Mouse (Mus musculus): ENCODE measurements around the gene Pcbp1. TPM values are rescaled to one million over a fixed set of nuclear protein-coding genes. Genes with fewer than 3 reads are reported as not detected.

Pcbp1 gene
- polyA plus RNA-seq, 1 experiment from 2014 or later = 255 TPM

GRCm38 (mm10) chr6:86506309-86506708, 19.8 kb downstream of the Pcbp1 start:
- no peak overlapping the region for H3K27ac ChIP-seq (replicated peaks)
- no peak overlapping the region for H3K9ac ChIP-seq
- H3K4me2 ChIP-seq = no peak overlapping the region
- no peak overlapping the region for H3K4me3 ChIP-seq (replicated peaks)
- WGBS (ENCODE audit: insufficient replicate concordance) = 82% methylated on average over 3 of the region's 3 CpGs
- peaks cover 20% of the 10 kb centered on the region for H3K4me1 ChIP-seq (replicated peaks)
- no peaks in the 10 kb centered on the region for H3K9me3 ChIP-seq (replicated peaks)
- H3K36me3 ChIP-seq (replicated peaks) = no peaks in the 10 kb centered on the region
- no peak for ATAC-seq (ENCODE audit: insufficient read depth)
- H3K27me3 ChIP-seq = no peaks in the 10 kb centered on the region

- 61% methylated on average over 7 of the region's 7 CpGs for WGBS (ENCODE audit: insufficient replicate concordance)
Observed at GRCm38 (mm10) chr6:86505671-86506070, 20.4 kb downstream of the Pcbp1 start.

GRCm38 (mm10) chr6:86503513-86503912, 22.6 kb downstream of the Pcbp1 start:
- WGBS (ENCODE audit: insufficient replicate concordance) = 57% methylated on average over 4 of the region's 4 CpGs
- H3K36me3 ChIP-seq (replicated peaks) = no peaks in the 10 kb centered on the region
- no peak overlapping the region for H3K4me2 ChIP-seq

More at GRCm38 (mm10) chr6:86505671-86506070, 20.4 kb downstream of the Pcbp1 start:
- ATAC-seq (ENCODE audit: insufficient read depth) = no peak
- peaks cover 20% of the 10 kb centered on the region for H3K4me1 ChIP-seq (replicated peaks)
- no peak overlapping the region for H3K4me2 ChIP-seq
- no peak overlapping the region for H3K27ac ChIP-seq (replicated peaks)
- H3K9ac ChIP-seq = no peak overlapping the region
- no peak overlapping the region for H3K4me3 ChIP-seq (replicated peaks)
- no peaks in the 10 kb centered on the region for H3K9me3 ChIP-seq (replicated peaks)
- no peaks in the 10 kb centered on the region for H3K27me3 ChIP-seq
- H3K36me3 ChIP-seq (replicated peaks) = no peaks in the 10 kb centered on the region

DNA sequence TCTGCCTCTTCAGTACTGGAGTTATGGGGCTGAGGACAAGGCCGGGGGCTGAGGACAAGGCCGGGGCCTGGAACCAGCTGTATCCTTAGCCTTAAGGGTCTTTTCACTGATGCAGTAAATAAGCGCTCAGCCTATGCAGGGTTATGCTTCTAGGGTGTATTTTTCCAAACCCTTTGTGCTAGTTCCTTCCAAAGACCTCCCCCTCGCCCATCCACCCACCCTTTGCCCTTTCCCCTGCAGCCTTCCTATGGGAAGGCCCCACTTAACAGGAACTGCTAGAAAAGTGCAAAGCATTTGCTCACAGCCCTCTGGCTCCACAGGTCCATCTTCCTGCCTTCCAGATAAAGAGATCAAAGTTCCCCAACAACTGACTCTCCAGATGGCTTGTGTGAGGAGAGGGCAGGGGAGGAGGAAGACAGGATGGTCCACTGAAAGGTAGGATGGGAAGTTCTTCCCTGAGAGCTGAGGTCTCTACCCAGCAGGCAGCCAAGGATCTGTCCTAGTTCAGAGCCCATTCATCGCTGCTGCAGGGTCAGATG, 26.5 kb downstream of the Pcbp1 start:
- WGBS (ENCODE audit: insufficient replicate concordance) = 56% methylated on average over 5 of the region's 5 CpGs
- H3K9ac ChIP-seq = no peak overlapping the region
- peak overlapping the region; percentile 45; the same call in 1 of the 2 replicates for H3K27ac ChIP-seq (replicated peaks)

More at GRCm38 (mm10) chr6:86503513-86503912, 22.6 kb downstream of the Pcbp1 start:
- Histone ChIP-seq H3K9ac (no peak overlapping the region), H3K27me3 (no peaks in the 10 kb centered on the region), H3K27ac (replicated peaks) (no peak overlapping the region), H3K4me3 (replicated peaks) (no peak overlapping the region), H3K4me1 (replicated peaks) (peaks cover 20% of the 10 kb centered on the region), H3K9me3 (replicated peaks) (no peaks in the 10 kb centered on the region)
- no peak for ATAC-seq (ENCODE audit: insufficient read depth)

GRCm38 (mm10) chr6:86497942-86498732, 28.0 kb downstream of the Pcbp1 start:
- WGBS (ENCODE audit: insufficient replicate concordance) = 55% methylated on average over 11 of the region's 11 CpGs
- peaks cover 43% of the 10 kb centered on the region for H3K4me1 ChIP-seq (replicated peaks)
- peak overlapping the region; percentile 48 for H3K27ac ChIP-seq (replicated peaks)
- no peak for ATAC-seq (ENCODE audit: insufficient read depth)
- H3K9ac ChIP-seq = no peak overlapping the region
- peak overlapping the region; percentile 52 for H3K4me2 ChIP-seq
- H3K36me3 ChIP-seq (replicated peaks) = no peaks in the 10 kb centered on the region
- H3K4me3 ChIP-seq (replicated peaks) = peak overlapping the region; percentile 44; the same call in 1 of the 2 replicates
- H3K27me3 ChIP-seq = no peaks in the 10 kb centered on the region
- no peaks in the 10 kb centered on the region for H3K9me3 ChIP-seq (replicated peaks)

More for the DNA sequence above, 26.5 kb downstream of the Pcbp1 start:
- Histone ChIP-seq H3K36me3 (replicated peaks) (no peaks in the 10 kb centered on the region), H3K4me2 (no peak overlapping the region; the same call in 1 of the 2 replicates), H3K27me3 (no peaks in the 10 kb centered on the region), H3K4me1 (replicated peaks) (peaks cover 31% of the 10 kb centered on the region), H3K4me3 (replicated peaks) (no peak overlapping the region), H3K9me3 (replicated peaks) (no peaks in the 10 kb centered on the region)
- no peak for ATAC-seq (ENCODE audit: insufficient read depth)

GRCm38 (mm10) chr6:86497071-86497815, 28.9 kb downstream of the Pcbp1 start:
- Histone ChIP-seq H3K9me3 (replicated peaks) (no peaks in the 10 kb centered on the region), H3K27ac (replicated peaks) (peak overlapping the region; percentile 48), H3K36me3 (replicated peaks) (no peaks in the 10 kb centered on the region), H3K27me3 (no peaks in the 10 kb centered on the region), H3K4me3 (replicated peaks) (peak overlapping the region; percentile 44), H3K9ac (peak overlapping the region; percentile 46; the same call in 1 of the 2 replicates), H3K4me1 (replicated peaks) (peaks cover 44% of the 10 kb centered on the region), H3K4me2 (peak overlapping the region; percentile 52)
- WGBS (ENCODE audit: insufficient replicate concordance) = 14% methylated on average over 13 of the region's 13 CpGs
- 0 out of 2 replicates have a peak, but pooled peaks have one; percentile 16 for ATAC-seq (ENCODE audit: insufficient read depth)

DNA sequence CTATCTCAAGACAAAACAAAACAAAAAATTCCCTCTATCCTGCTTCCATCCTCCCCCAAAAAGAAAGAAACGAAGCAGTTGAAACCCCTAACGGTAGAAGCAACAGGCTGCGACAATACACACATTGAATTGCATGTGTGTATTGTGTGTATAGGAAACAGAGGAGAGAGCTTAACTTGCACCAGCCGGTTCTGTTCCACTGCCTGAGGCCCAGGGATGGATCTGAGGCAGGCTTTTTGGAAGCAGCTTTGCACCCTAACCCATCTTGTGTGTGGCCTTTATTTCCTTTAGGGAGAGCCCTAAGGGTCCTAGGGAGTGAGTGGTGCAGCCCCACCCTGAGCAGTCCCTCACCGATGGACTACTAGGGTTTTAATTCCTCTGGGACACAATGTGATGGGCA, 29.5 kb downstream of the Pcbp1 start:
- no peak for ATAC-seq (ENCODE audit: insufficient read depth)
- WGBS (ENCODE audit: insufficient replicate concordance) = 53% methylated on average over 5 of the region's 5 CpGs
- no peaks in the 10 kb centered on the region for H3K9me3 ChIP-seq (replicated peaks)
- peak overlapping the region; percentile 48 for H3K27ac ChIP-seq (replicated peaks)
- peak overlapping the region; percentile 46; the same call in 1 of the 2 replicates for H3K9ac ChIP-seq
- no peaks in the 10 kb centered on the region for H3K36me3 ChIP-seq (replicated peaks)
- no peaks in the 10 kb centered on the region for H3K27me3 ChIP-seq
- H3K4me1 ChIP-seq (replicated peaks) = peaks cover 44% of the 10 kb centered on the region
- peak overlapping the region; percentile 52 for H3K4me2 ChIP-seq
- peak overlapping the region; percentile 44 for H3K4me3 ChIP-seq (replicated peaks)

DNA sequence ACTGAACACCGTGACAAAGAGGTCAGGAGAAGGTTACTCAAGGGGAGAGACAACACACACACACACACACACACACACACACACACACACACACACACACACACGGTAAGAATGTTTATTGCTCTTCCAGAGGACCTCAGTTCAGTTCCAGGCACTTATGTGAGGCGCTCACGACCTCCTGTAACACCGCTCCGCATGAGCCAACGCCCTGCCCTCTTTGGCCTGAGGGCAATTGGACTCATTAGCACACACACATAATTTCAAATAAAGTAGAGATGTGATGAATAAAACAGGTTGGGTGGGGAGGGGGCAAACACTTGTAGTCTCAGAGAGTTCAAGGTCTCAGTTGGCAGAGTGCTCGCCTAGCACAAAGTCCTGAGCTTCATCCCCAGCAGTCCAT, 30.0 kb downstream of the Pcbp1 start:
- ATAC-seq (ENCODE audit: insufficient read depth) = no peak
- H3K27ac ChIP-seq (replicated peaks) = 0 out of 2 replicates have a peak overlapping the region, but pooled peaks have one; percentile 48
- 80% methylated on average over 8 of the region's 8 CpGs for WGBS (ENCODE audit: insufficient replicate concordance)
- peak overlapping the region; percentile 52 for H3K4me2 ChIP-seq
- no peak overlapping the region for H3K4me3 ChIP-seq (replicated peaks)
- H3K27me3 ChIP-seq = no peaks in the 10 kb centered on the region
- no peaks in the 10 kb centered on the region for H3K9me3 ChIP-seq (replicated peaks)
- no peaks in the 10 kb centered on the region for H3K36me3 ChIP-seq (replicated peaks)
- peaks cover 44% of the 10 kb centered on the region for H3K4me1 ChIP-seq (replicated peaks)
- no peak overlapping the region for H3K9ac ChIP-seq

GRCm38 (mm10) chr6:86495661-86496060, 30.5 kb downstream of the Pcbp1 start:
- no peak overlapping the region for H3K4me3 ChIP-seq (replicated peaks)
- no peak for ATAC-seq (ENCODE audit: insufficient read depth)
- WGBS (ENCODE audit: insufficient replicate concordance) = 58% methylated on average over 3 of the region's 3 CpGs
- H3K9me3 ChIP-seq (replicated peaks) = no peaks in the 10 kb centered on the region
- no peak overlapping the region for H3K27ac ChIP-seq (replicated peaks)
- H3K27me3 ChIP-seq = no peaks in the 10 kb centered on the region
- H3K4me2 ChIP-seq = peak overlapping the region; percentile 3; the same call in 1 of the 2 replicates
- no peak overlapping the region for H3K9ac ChIP-seq
- no peaks in the 10 kb centered on the region for H3K36me3 ChIP-seq (replicated peaks)
- peaks cover 44% of the 10 kb centered on the region for H3K4me1 ChIP-seq (replicated peaks)

DNA sequence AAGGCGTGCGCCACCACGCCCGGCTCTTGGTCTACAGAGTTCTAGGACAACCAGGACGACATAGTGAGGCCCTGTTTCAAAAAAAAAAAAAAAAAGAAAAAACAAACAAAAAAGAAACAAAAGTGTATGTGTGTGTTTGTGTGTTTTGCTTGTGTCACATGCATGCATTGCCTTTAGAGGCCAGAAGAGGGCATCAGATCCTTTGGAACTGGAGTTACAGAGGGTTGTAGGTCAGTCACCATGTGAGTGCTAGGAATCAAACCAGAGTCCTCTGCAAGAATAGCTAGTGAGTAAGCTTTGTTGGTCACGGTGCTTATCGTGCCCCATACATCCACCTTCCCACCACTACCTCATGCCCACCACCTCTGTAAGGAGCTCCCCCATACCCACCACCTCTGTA, 31.4 kb downstream of the Pcbp1 start:
- peaks cover 40% of the 10 kb centered on the region for H3K4me1 ChIP-seq (replicated peaks)

More for the DNA sequence above, 31.4 kb downstream of the Pcbp1 start:
- H3K4me3 ChIP-seq (replicated peaks) = no peak overlapping the region
- no peak overlapping the region for H3K4me2 ChIP-seq
- H3K9ac ChIP-seq = no peak overlapping the region
- WGBS (ENCODE audit: insufficient replicate concordance) = 71% methylated on average over 7 of the region's 7 CpGs
- no peaks in the 10 kb centered on the region for H3K36me3 ChIP-seq (replicated peaks)
- H3K27me3 ChIP-seq = no peaks in the 10 kb centered on the region
- H3K9me3 ChIP-seq (replicated peaks) = no peaks in the 10 kb centered on the region
- ATAC-seq (ENCODE audit: insufficient read depth) = no peak
- H3K27ac ChIP-seq (replicated peaks) = no peak overlapping the region
